Mouse (Mus musculus) CH12.LX (cell line): ENCODE data around the gene Ino80d. TPM values are rescaled to one million over a fixed set of nuclear protein-coding genes. Genes with fewer than 3 reads are reported as not detected.

Source experiments
- DNase-seq: peaks from one replicate; pipeline ENCODE4 v3.0.0-alpha.2; 2013; ENCODE audit errors: extremely low read depth
- H3K27ac ChIP-seq: 2 replicates; pipeline ENCODE4 v1.5.1; 2012; ENCODE audit warnings: low read depth, mild to moderate bottlenecking, control low read depth, moderate library complexity; ENCODE audit not compliant: insufficient read depth
- H3K27me3 ChIP-seq: replicated peaks from 2 replicates; pipeline ENCODE3; 2012; ENCODE audit warnings: inconsistent platforms
- H3K36me3 ChIP-seq, 2 experiments: replicated peaks in 1 of 2; 2 replicates each; pipeline versions ENCODE3 to v1.6.1; 2012; ENCODE audit warnings: inconsistent platforms in 1 of 2, low read length in 1 of 2, mild to moderate bottlenecking in 1 of 2, mixed read lengths in 1 of 2, moderate library complexity in 1 of 2; ENCODE audit not compliant: control insufficient read depth in 1 of 2, insufficient read depth in 1 of 2
- H3K4me1 ChIP-seq, 2 experiments: 2 replicates each; pipeline ENCODE4 v1.6.1; 2012; ENCODE audit warnings: inconsistent platforms in 1 of 2, moderate library complexity in 1 of 2; ENCODE audit not compliant: insufficient read depth in 2 of 2, control insufficient read depth in 1 of 2
- H3K4me2 ChIP-seq: 2 replicates; pipeline ENCODE4 v1.6.1; 2012; ENCODE audit warnings: low read depth, mild to moderate bottlenecking, control low read depth; ENCODE audit not compliant: poor library complexity, insufficient read depth, severe bottlenecking
- H3K4me3 ChIP-seq, 3 experiments: fragments of 150-350 bp in 1 of 3; sonication (generic) in 1 of 3; replicated peaks in 1 of 3; 2 replicates each; pipeline versions ENCODE3 to v1.5.1; 2011 to 2012; ENCODE audit warnings: low read depth in 2 of 3, low read length in 2 of 3, mild to moderate bottlenecking in 2 of 3, moderate library complexity in 2 of 3, control low read depth in 1 of 3, improper control_type of control experiment in 1 of 3, inconsistent platforms in 1 of 3, mixed read lengths in 1 of 3; ENCODE audit not compliant: poor library complexity in 1 of 3
- H3K79me2 ChIP-seq: replicated peaks from 2 replicates; pipeline ENCODE4 v1.6.1; 2012; ENCODE audit warnings: mild to moderate bottlenecking, moderate library complexity; ENCODE audit not compliant: control insufficient read depth, poor library complexity, insufficient read depth, severe bottlenecking; ENCODE audit errors: extremely low read depth
- H3K9ac ChIP-seq: 2 replicates; pipeline ENCODE4 v1.6.1; 2012; ENCODE audit warnings: low read depth, mild to moderate bottlenecking, control low read depth, moderate library complexity; ENCODE audit not compliant: insufficient read depth
- H3K9me3 ChIP-seq: replicated peaks from 2 replicates; pipeline ENCODE3; 2012; ENCODE audit warnings: low read length, inconsistent platforms, mixed read lengths
- CTCF ChIP-seq, 2 experiments: IDR thresholded peaks in 1 of 2; conservative IDR thresholded peaks in 1 of 2; 2 replicates each; pipeline ENCODE4 v1.5.1; 2011 to 2012; ENCODE audit warnings: low read depth in 2 of 2, low read length in 2 of 2, improper control_type of control experiment in 1 of 2, inconsistent platforms in 1 of 2, mild to moderate bottlenecking in 1 of 2, moderate library complexity in 1 of 2
- ELF1 ChIP-seq: IDR thresholded peaks from 2 replicates; pipeline ENCODE4 v1.6.1; 2014; ENCODE audit warnings: low read depth, mild to moderate bottlenecking, inconsistent platforms, low read length, improper control_type of control experiment
- HCFC1 ChIP-seq: IDR thresholded peaks from 2 replicates; pipeline ENCODE4 v1.6.1; 2012; ENCODE audit warnings: low read depth, mild to moderate bottlenecking, inconsistent platforms, low read length, improper control_type of control experiment
- JUN ChIP-seq: IDR thresholded peaks from 2 replicates; pipeline ENCODE4 v1.6.1; 2011; ENCODE audit warnings: low read depth, mild to moderate bottlenecking, low read length, improper control_type of control experiment, moderate library complexity; ENCODE audit not compliant: insufficient read depth
- JUND ChIP-seq: conservative IDR thresholded peaks from 2 replicates; pipeline ENCODE4 v1.6.1; 2011; ENCODE audit warnings: low read depth, low read length, improper control_type of control experiment
- KAT2A ChIP-seq: IDR thresholded peaks from 2 replicates; pipeline ENCODE4 v1.6.1; 2012; ENCODE audit warnings: low read length, improper control_type of control experiment, inconsistent platforms; ENCODE audit not compliant: insufficient replicate concordance
- MAX ChIP-seq: IDR thresholded peaks from 2 replicates; pipeline ENCODE4 v1.6.1; 2011; ENCODE audit warnings: low read length, improper control_type of control experiment
- PAX5 ChIP-seq: IDR thresholded peaks from 2 replicates; pipeline ENCODE4 v1.6.1; 2012; ENCODE audit warnings: low read length, inconsistent platforms, mixed read lengths
- POLR2A ChIP-seq: IDR thresholded peaks from 2 replicates; pipeline ENCODE4 v1.6.1; 2011; ENCODE audit warnings: low read depth, mild to moderate bottlenecking, improper control_type of control experiment, low read length
- POLR2AphosphoS2 ChIP-seq: IDR thresholded peaks from 2 replicates; pipeline ENCODE4 v1.6.1; 2011; ENCODE audit warnings: low read depth, low read length, improper control_type of control experiment
- SIN3A ChIP-seq: IDR thresholded peaks from 2 replicates; pipeline ENCODE4 v1.6.1; 2012; ENCODE audit warnings: low read length, improper control_type of control experiment, inconsistent platforms
- SMC3 ChIP-seq: IDR thresholded peaks from 2 replicates; pipeline ENCODE4 v1.6.1; 2011; ENCODE audit warnings: low read depth, low read length, improper control_type of control experiment
- TCF12 ChIP-seq: IDR thresholded peaks from 2 replicates; pipeline ENCODE4 v1.6.1; 2014; ENCODE audit warnings: low read depth, mild to moderate bottlenecking, inconsistent platforms, low read length, improper control_type of control experiment
- UBTF ChIP-seq: IDR thresholded peaks from 2 replicates; pipeline ENCODE4 v1.6.1; 2012; ENCODE audit warnings: low read depth, mild to moderate bottlenecking, inconsistent platforms, low read length, improper control_type of control experiment, moderate library complexity
- ZKSCAN1 ChIP-seq: IDR thresholded peaks from 2 replicates; pipeline ENCODE4 v1.6.1; 2012; ENCODE audit warnings: low read depth, inconsistent platforms, low read length, improper control_type of control experiment, borderline replicate concordance
- ZMIZ1 ChIP-seq: IDR thresholded peaks from 2 replicates; pipeline ENCODE4 v1.6.1; 2012; ENCODE audit warnings: low read depth, mild to moderate bottlenecking, inconsistent platforms, low read length, improper control_type of control experiment
- ZNF384 ChIP-seq: IDR thresholded peaks from 2 replicates; pipeline ENCODE4 v1.6.1; 2012; ENCODE audit warnings: low read depth, low read length, improper control_type of control experiment, inconsistent platforms
- dilution Hi-C: fragments of 300-500 bp; cut with MboI; formaldehyde crosslinking; loops from 2 replicates; pipeline ENCODE4 v1.14.3; 2020; ENCODE audit warnings: low sequenced_read_pairs; ENCODE audit not compliant: extremely low pct_unique_long_range_greater_than_20kb, extremely low pct_ligation_motif_present
- in situ Hi-C: fragments of 300-500 bp; cut with MboI; formaldehyde crosslinking; loops from 3 replicates; pipeline ENCODE4 v1.14.3; 2019; ENCODE audit warnings: low sequenced_read_pairs, low pct_ligation_motif_present, low pct_unique_long_range_greater_than_20kb, mixed read lengths
- polyA plus RNA-seq: library from polyadenylated mRNA; unstranded; fragments of >175 nt; gene quantifications from 2 replicates; pipeline ENCODE4 v1.2.1, GENCODE M21; 2012; ENCODE audit warnings: low read depth; ENCODE audit not compliant: insufficient read length
- total RNA-seq, 2 experiments: library from RNA; depleted of rRNA; stranded (reverse); fragments of 300-350 nt in 1 of 2; fragments of >200 nt in 1 of 2; gene quantifications; 2 replicates each; pipeline ENCODE4 v1.2.3; 2012 to 2014

The Ino80d gene
- total and polyA plus RNA-seq, 3 experiments = 4.5 to 5.8 (median 4.6) TPM

DNA sequence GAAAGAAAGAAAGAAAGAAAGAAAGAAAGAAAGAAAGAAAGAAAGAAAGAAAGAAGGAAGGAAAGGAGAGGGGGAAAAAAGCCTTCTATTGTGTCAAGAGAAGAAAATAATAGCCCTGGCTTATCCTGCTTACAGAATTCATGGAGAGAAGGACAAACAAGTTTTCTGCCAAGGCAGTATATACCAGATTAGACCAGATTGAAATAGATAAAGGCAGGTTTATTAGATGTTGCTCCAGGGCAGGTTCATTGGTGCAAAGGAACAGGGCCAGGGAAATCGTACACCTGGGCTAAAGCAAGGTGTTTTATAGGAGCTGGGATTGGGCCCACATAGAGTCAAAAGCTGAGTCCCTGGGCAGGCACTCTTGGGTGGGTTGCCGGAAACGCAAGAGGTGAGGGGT, 162.1 kb downstream of the Ino80d start:
- H3K36me3 ChIP-seq = no peaks in the 10 kb centered on the region
- H3K79me2 ChIP-seq = no peaks in the 10 kb centered on the region
- in situ Hi-C loops = no loop called here

DNA sequence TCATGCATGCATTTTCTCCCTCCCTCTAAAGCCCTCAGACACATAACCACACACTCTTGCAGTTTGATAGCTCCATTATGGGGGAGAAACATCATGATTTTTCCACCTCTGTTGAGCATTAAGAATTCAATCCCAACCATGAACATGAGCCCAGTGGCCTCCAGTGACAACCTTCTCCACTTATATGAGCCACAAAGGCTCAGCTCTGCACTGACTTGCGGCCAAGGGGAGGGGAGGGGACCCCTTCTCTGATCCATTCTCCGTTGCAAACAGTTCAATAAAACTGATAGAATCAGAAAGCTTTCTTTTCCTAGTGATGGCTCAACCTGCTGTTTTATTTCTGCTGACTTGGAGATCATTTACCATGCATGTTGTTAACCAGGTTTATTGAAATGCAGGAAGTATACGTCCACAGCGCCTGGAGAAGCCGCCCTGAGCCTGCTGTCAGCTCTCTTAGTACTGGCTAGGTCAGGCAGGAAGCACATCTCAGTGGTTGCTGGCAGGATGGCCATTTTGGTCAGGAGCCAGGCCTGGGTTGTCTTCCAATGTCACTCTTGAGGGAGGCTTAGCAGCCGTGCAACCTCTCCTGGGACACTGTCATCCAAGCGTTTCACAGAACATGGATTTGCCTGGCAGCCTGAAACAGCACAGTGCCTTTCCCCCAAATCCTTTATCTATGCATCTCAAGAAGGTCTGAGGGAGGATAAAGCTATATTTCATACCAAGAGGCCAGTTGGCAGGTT, 163.2 kb downstream of the Ino80d start:
- Histone ChIP-seq H3K27ac (no peak overlapping the region), H3K27me3 (no peaks in the 10 kb centered on the region), H3K9me3 (no peaks in the 10 kb centered on the region), H3K9ac (no peak overlapping the region), H3K36me3 (no peaks in the 10 kb centered on the region), H3K4me3 (no peak overlapping the region), H3K4me2 (no peak overlapping the region), H3K4me1 (0 out of 4 replicates have a peak, but pooled peaks cover 0 to 2% of the 10 kb centered on the region in 2 experiments), H3K79me2 (no peaks in the 10 kb centered on the region)
- DNase-seq = no peak
- no peak for TF ChIP-seq POLR2AphosphoS2
- no peak for TF ChIP-seq POLR2A
- TF ChIP-seq SIN3A = no peak
- no peak for TF ChIP-seq CTCF (conservative IDR thresholded peaks at IDR 0.05 in 1 of 2, IDR thresholded peaks at IDR 0.05 in 1 of 2; ENCODE audit: low read depth in 2 of 2, low read length in 2 of 2)
- TF ChIP-seq JUND = no peak
- no peak for TF ChIP-seq UBTF
- TF ChIP-seq TCF12 = no peak
- no peak for TF ChIP-seq KAT2A
- no peak for TF ChIP-seq ZMIZ1
- dilution Hi-C loops = no loop called here
- in situ Hi-C loops = no loop called here

More for the DNA sequence above, 162.1 kb downstream of the Ino80d start:
- Histone ChIP-seq H3K27me3 (no peaks in the 10 kb centered on the region), H3K4me3 (no peak overlapping the region), H3K9me3 (no peaks in the 10 kb centered on the region), H3K27ac (no peak overlapping the region), H3K4me1 (0 out of 4 replicates have a peak, but pooled peaks cover 0 to 2% of the 10 kb centered on the region in 2 experiments), H3K9ac (no peak overlapping the region), H3K4me2 (no peak overlapping the region)
- no peak for TF ChIP-seq POLR2AphosphoS2
- TF ChIP-seq ZNF384 = no peak
- no peak for TF ChIP-seq ELF1
- no peak for TF ChIP-seq POLR2A
- TF ChIP-seq HCFC1 = no peak
- no peak for TF ChIP-seq JUN
- TF ChIP-seq MAX = no peak
- no peak for TF ChIP-seq SIN3A
- TF ChIP-seq SMC3 = no peak
- TF ChIP-seq ZKSCAN1 = no peak
- TF ChIP-seq PAX5 = no peak
- DNase-seq = no peak
- dilution Hi-C loops = no loop called here
